Mouse (Mus musculus): ENCODE data around the gene Mettl5.

Gene Mettl5

GRCm38 (mm10) chr2:69856392-69856791 lies 29.0 kb downstream of the Mettl5 start:
- DNase-seq, result no peak

GRCm38 (mm10) chr2:69851427-69852058 lies 33.9 kb downstream of the Mettl5 start:
- DNase-seq, result no peak

- no peak for DNase-seq
Observed at GRCm38 (mm10) chr2:69849215-69849614, 36.2 kb downstream of the Mettl5 start.

- no peak for DNase-seq
Observed at GRCm38 (mm10) chr2:69840261-69840660, 45.2 kb downstream of the Mettl5 start.

- DNase-seq, result no peak
Observed at GRCm38 (mm10) chr2:69838707-69839106, 46.7 kb downstream of the Mettl5 start.

- DNase-seq, result no peak
Observed at GRCm38 (mm10) chr2:69837996-69838395, 47.4 kb downstream of the Mettl5 start.

- DNase-seq, result no peak
Observed at GRCm38 (mm10) chr2:69837244-69837967, 48.0 kb downstream of the Mettl5 start.

GRCm38 (mm10) chr2:69830116-69830515 lies 55.3 kb downstream of the Mettl5 start:
- DNase-seq, result no peak

- no peak for DNase-seq
Observed at GRCm38 (mm10) chr2:69829680-69830079, 55.7 kb downstream of the Mettl5 start.

GRCm38 (mm10) chr2:69828031-69828430 lies 57.4 kb downstream of the Mettl5 start:
- DNase-seq, result no peak

GRCm38 (mm10) chr2:69826380-69826779 lies 59.0 kb downstream of the Mettl5 start:
- DNase-seq, result peak; percentile 82

GRCm38 (mm10) chr2:69825898-69826297 lies 59.5 kb downstream of the Mettl5 start:
- peak; percentile 48 for DNase-seq

- peak; percentile 65 for DNase-seq
Observed at GRCm38 (mm10) chr2:69823129-69823677, 62.2 kb downstream of the Mettl5 start.

- peak; percentile 64 for DNase-seq
Observed at GRCm38 (mm10) chr2:69822361-69823128, 62.9 kb downstream of the Mettl5 start.

- DNase-seq, result no peak
Observed at GRCm38 (mm10) chr2:69821711-69822110, 63.7 kb downstream of the Mettl5 start, which contains the start of gene Klhl23. Gene Klhl23, plus strand, starts transcription at chr2:69821944.
